Mouse (Mus musculus) CH12.LX (cell line): ENCODE results near the gene Ptprd.

Source experiments
- CTCF ChIP-seq, 2 experiments: IDR thresholded peaks in 1 of 2; conservative IDR thresholded peaks in 1 of 2; 2 replicates each; pipeline ENCODE4 v1.5.1; 2011 to 2012; ENCODE audit warnings: low read depth in 2 of 2, low read length in 2 of 2, improper control_type of control experiment in 1 of 2, inconsistent platforms in 1 of 2, mild to moderate bottlenecking in 1 of 2, moderate library complexity in 1 of 2
- EP300 ChIP-seq: IDR thresholded peaks from 2 replicates; pipeline ENCODE4 v1.6.1; 2011; ENCODE audit warnings: low read length, improper control_type of control experiment
- HCFC1 ChIP-seq: IDR thresholded peaks from 2 replicates; pipeline ENCODE4 v1.6.1; 2012; ENCODE audit warnings: low read depth, mild to moderate bottlenecking, inconsistent platforms, low read length, improper control_type of control experiment
- JUN ChIP-seq: IDR thresholded peaks from 2 replicates; pipeline ENCODE4 v1.6.1; 2011; ENCODE audit warnings: low read depth, mild to moderate bottlenecking, low read length, improper control_type of control experiment, moderate library complexity; ENCODE audit not compliant: insufficient read depth
- MEF2A ChIP-seq: IDR thresholded peaks from 2 replicates; pipeline ENCODE4 v1.6.1; 2014; ENCODE audit warnings: low read depth, mild to moderate bottlenecking, inconsistent platforms, low read length, improper control_type of control experiment, borderline replicate concordance
- MXI1 ChIP-seq: IDR thresholded peaks from 2 replicates; pipeline ENCODE4 v1.6.1; 2011; ENCODE audit warnings: mild to moderate bottlenecking, low read depth, low read length, improper control_type of control experiment
- POLR2A ChIP-seq: IDR thresholded peaks from 2 replicates; pipeline ENCODE4 v1.6.1; 2011; ENCODE audit warnings: low read depth, mild to moderate bottlenecking, improper control_type of control experiment, low read length
- POLR2AphosphoS2 ChIP-seq: IDR thresholded peaks from 2 replicates; pipeline ENCODE4 v1.6.1; 2011; ENCODE audit warnings: low read depth, low read length, improper control_type of control experiment
- TCF12 ChIP-seq: IDR thresholded peaks from 2 replicates; pipeline ENCODE4 v1.6.1; 2014; ENCODE audit warnings: low read depth, mild to moderate bottlenecking, inconsistent platforms, low read length, improper control_type of control experiment
- UBTF ChIP-seq: IDR thresholded peaks from 2 replicates; pipeline ENCODE4 v1.6.1; 2012; ENCODE audit warnings: low read depth, mild to moderate bottlenecking, inconsistent platforms, low read length, improper control_type of control experiment, moderate library complexity

GRCm38 (mm10) chr4:76237827-76238226, 1973.9 kb downstream of the Ptprd start:
- TF ChIP-seq POLR2A (no peak), HCFC1 (no peak), MXI1 (no peak), EP300 (no peak), CTCF (conservative IDR thresholded peaks at IDR 0.05 in 1 of 2, IDR thresholded peaks at IDR 0.05 in 1 of 2; ENCODE audit: low read depth in 2 of 2, low read length in 2 of 2) (no peak), JUN (no peak), POLR2AphosphoS2 (no peak), UBTF (no peak), MEF2A (no peak), TCF12 (no peak)
